Mouse (Mus musculus): ENCODE measurements around the gene Acsl1.
A peak's percentile ranks its signal among the peaks of the same experiment; 100 is the strongest.

Gene Acsl1

GRCm38 (mm10) chr8:46470792-46471781 lies at the start of gene Acsl1:
Gene Acsl1 (plus strand): TSS chr8:46471037.
- no peak for DNase-seq (ENCODE audit: extremely low read depth, low read depth, low spot score)

- no peak for DNase-seq (ENCODE audit: extremely low read depth, low read depth, low spot score)
These were observed 49.3 kb upstream of the Acsl1 start for GRCm38 (mm10) chr8:46421515-46421914.

- DNase-seq (ENCODE audit: extremely low read depth, low read depth, low spot score) = no peak
These were observed 42.9 kb upstream of the Acsl1 start for GRCm38 (mm10) chr8:46427940-46428339.

GRCm38 (mm10) chr8:46429871-46430270 lies 41.0 kb upstream of the Acsl1 start:
- DNase-seq (ENCODE audit: extremely low read depth, low read depth, low spot score) = no peak

- no peak for DNase-seq (ENCODE audit: extremely low read depth, low read depth, low spot score)
These were observed 38.9 kb upstream of the Acsl1 start for GRCm38 (mm10) chr8:46431921-46432320.

GRCm38 (mm10) chr8:46432581-46432980 lies 38.3 kb upstream of the Acsl1 start:
- no peak for DNase-seq (ENCODE audit: extremely low read depth, low read depth, low spot score)

GRCm38 (mm10) chr8:46433656-46434055 lies 37.2 kb upstream of the Acsl1 start:
- no peak for DNase-seq (ENCODE audit: extremely low read depth, low read depth, low spot score)

GRCm38 (mm10) chr8:46438491-46438890 lies 32.3 kb upstream of the Acsl1 start:
- DNase-seq (ENCODE audit: extremely low read depth, low read depth, low spot score) = no peak

- DNase-seq (ENCODE audit: extremely low read depth, low read depth, low spot score) = no peak
These were observed 24.6 kb upstream of the Acsl1 start for GRCm38 (mm10) chr8:46445964-46446915.

GRCm38 (mm10) chr8:46447334-46447733 lies 23.5 kb upstream of the Acsl1 start:
- no peak for DNase-seq (ENCODE audit: extremely low read depth, low read depth, low spot score)

- DNase-seq (ENCODE audit: extremely low read depth, low read depth, low spot score) = no peak
These were observed 22.2 kb upstream of the Acsl1 start for GRCm38 (mm10) chr8:46448606-46449005.

- no peak for DNase-seq (ENCODE audit: extremely low read depth, low read depth, low spot score)
These were observed 21.8 kb upstream of the Acsl1 start for GRCm38 (mm10) chr8:46449063-46449462.

- DNase-seq (ENCODE audit: extremely low read depth, low read depth, low spot score) = no peak
These were observed 21.1 kb upstream of the Acsl1 start for GRCm38 (mm10) chr8:46449723-46450251.

- no peak for DNase-seq (ENCODE audit: extremely low read depth, low read depth, low spot score)
These were observed 12.5 kb upstream of the Acsl1 start for GRCm38 (mm10) chr8:46458215-46458811.

GRCm38 (mm10) chr8:46468400-46468799 lies 2.4 kb upstream of the Acsl1 start:
- DNase-seq (ENCODE audit: extremely low read depth, low read depth, low spot score) = no peak

- no peak for DNase-seq (ENCODE audit: extremely low read depth, low read depth, low spot score)
These were observed 1.6 kb upstream of the Acsl1 start for GRCm38 (mm10) chr8:46469071-46469769.

- peak; percentile 97 for DNase-seq (ENCODE audit: extremely low read depth, low read depth, low spot score)
These were observed 596 bp upstream of the Acsl1 start for GRCm38 (mm10) chr8:46470091-46470791.

- no peak for DNase-seq (ENCODE audit: extremely low read depth, low read depth, low spot score)
These were observed 1.2 kb downstream of the Acsl1 start for GRCm38 (mm10) chr8:46471926-46472485.

- DNase-seq (ENCODE audit: extremely low read depth, low read depth, low spot score) = no peak
These were observed 3.3 kb downstream of the Acsl1 start for GRCm38 (mm10) chr8:46474120-46474519.
